Mouse (Mus musculus): ENCODE measurements at regions not wholly inside any gene's neighbourhood (a gene's known extent, or its start where the extent isn't known, plus 50 kb on each side); places are given as distances from the start of the nearest gene placed in this dataset.

- H3K27ac ChIP-seq (ENCODE audit: low read length) = no peak overlapping the region
- H3K9ac ChIP-seq (replicated peaks; ENCODE audit: low read length) = no peak overlapping the region
- no peaks in the 10 kb centered on the region for H3K27me3 ChIP-seq (ENCODE audit: insufficient read depth, low read length)
- H3K36me3 ChIP-seq (ENCODE audit: insufficient read depth, low read length) = no peaks in the 10 kb centered on the region
- no peak overlapping the region for H3K4me3 ChIP-seq (ENCODE audit: low read length)
- no peak overlapping the region for H3K4me2 ChIP-seq (replicated peaks; ENCODE audit: low read depth, low read length)
- H3K4me1 ChIP-seq (ENCODE audit: insufficient read depth, low read length) = peaks cover 5% of the 10 kb centered on the region; the same call in 1 of the 2 replicates
- WGBS = 60% methylated on average over 21 of the region's 21 CpGs
- ATAC-seq (ENCODE audit: low FRiP score, low TSS enrichment) = no peak
- H3K9me3 ChIP-seq (ENCODE audit: low read length) = no peaks in the 10 kb centered on the region
Observed at GRCm38 (mm10) chr1:61552577-61553517, 85.8 kb upstream of the Pard3b start.

GRCm38 (mm10) chr1:61559514-61559913 is 79.1 kb upstream of the Pard3b start:
- no peaks in the 10 kb centered on the region for H3K9me3 ChIP-seq (ENCODE audit: low read length)
- ATAC-seq (ENCODE audit: low FRiP score, low TSS enrichment) = no peak
- H3K4me3 ChIP-seq (ENCODE audit: low read length) = no peak overlapping the region
- H3K36me3 ChIP-seq (ENCODE audit: insufficient read depth, low read length) = no peaks in the 10 kb centered on the region
- WGBS = 91% methylated on average over 2 of the region's 2 CpGs
- H3K4me1 ChIP-seq (ENCODE audit: insufficient read depth, low read length) = no peaks in the 10 kb centered on the region
- H3K27me3 ChIP-seq (ENCODE audit: insufficient read depth, low read length) = no peaks in the 10 kb centered on the region
- no peak overlapping the region for H3K4me2 ChIP-seq (replicated peaks; ENCODE audit: low read depth, low read length)
- no peak overlapping the region for H3K9ac ChIP-seq (replicated peaks; ENCODE audit: low read length)
- H3K27ac ChIP-seq (ENCODE audit: low read length) = no peak overlapping the region

GRCm38 (mm10) chr1:61562091-61562490 is 76.5 kb upstream of the Pard3b start:
- ATAC-seq (ENCODE audit: low FRiP score, low TSS enrichment) = no peak
- 88% methylated on average over 2 of the region's 2 CpGs for WGBS
- Histone ChIP-seq H3K9me3 (ENCODE audit: low read length) (no peaks in the 10 kb centered on the region), H3K36me3 (ENCODE audit: insufficient read depth, low read length) (no peaks in the 10 kb centered on the region), H3K9ac (replicated peaks; ENCODE audit: low read length) (no peak overlapping the region), H3K27ac (ENCODE audit: low read length) (no peak overlapping the region), H3K4me1 (ENCODE audit: insufficient read depth, low read length) (no peaks in the 10 kb centered on the region), H3K4me2 (replicated peaks; ENCODE audit: low read depth, low read length) (no peak overlapping the region), H3K27me3 (ENCODE audit: insufficient read depth, low read length) (no peaks in the 10 kb centered on the region), H3K4me3 (ENCODE audit: low read length) (no peak overlapping the region)

- ATAC-seq (ENCODE audit: low FRiP score, low TSS enrichment) = no peak
- no peak overlapping the region for H3K9ac ChIP-seq (replicated peaks; ENCODE audit: low read length)
- H3K36me3 ChIP-seq (ENCODE audit: insufficient read depth, low read length) = no peaks in the 10 kb centered on the region
- no peak overlapping the region for H3K27ac ChIP-seq (ENCODE audit: low read length)
- 88% methylated on average over 4 of the region's 4 CpGs for WGBS
- no peaks in the 10 kb centered on the region for H3K9me3 ChIP-seq (ENCODE audit: low read length)
- H3K4me3 ChIP-seq (ENCODE audit: low read length) = no peak overlapping the region
- no peak overlapping the region for H3K4me2 ChIP-seq (replicated peaks; ENCODE audit: low read depth, low read length)
- H3K4me1 ChIP-seq (ENCODE audit: insufficient read depth, low read length) = no peaks in the 10 kb centered on the region
- no peaks in the 10 kb centered on the region for H3K27me3 ChIP-seq (ENCODE audit: insufficient read depth, low read length)
Observed at GRCm38 (mm10) chr1:61565471-61565870, 73.2 kb upstream of the Pard3b start.

GRCm38 (mm10) chr1:61574276-61574675 is 64.3 kb upstream of the Pard3b start:
- Histone ChIP-seq H3K9me3 (ENCODE audit: low read length) (no peaks in the 10 kb centered on the region), H3K4me1 (ENCODE audit: insufficient read depth, low read length) (no peaks in the 10 kb centered on the region), H3K4me3 (ENCODE audit: low read length) (no peak overlapping the region), H3K4me2 (replicated peaks; ENCODE audit: low read depth, low read length) (no peak overlapping the region), H3K9ac (replicated peaks; ENCODE audit: low read length) (no peak overlapping the region), H3K27me3 (ENCODE audit: insufficient read depth, low read length) (no peaks in the 10 kb centered on the region), H3K27ac (ENCODE audit: low read length) (no peak overlapping the region), H3K36me3 (ENCODE audit: insufficient read depth, low read length) (no peaks in the 10 kb centered on the region)
- no peak for ATAC-seq (ENCODE audit: low FRiP score, low TSS enrichment)
- 76% methylated on average over 2 of the region's 2 CpGs for WGBS

GRCm38 (mm10) chr1:61576758-61577157 is 61.9 kb upstream of the Pard3b start:
- ATAC-seq (ENCODE audit: low FRiP score, low TSS enrichment) = no peak
- Histone ChIP-seq H3K9me3 (ENCODE audit: low read length) (no peaks in the 10 kb centered on the region), H3K4me3 (ENCODE audit: low read length) (no peak overlapping the region), H3K27me3 (ENCODE audit: insufficient read depth, low read length) (no peaks in the 10 kb centered on the region), H3K4me2 (replicated peaks; ENCODE audit: low read depth, low read length) (no peak overlapping the region), H3K27ac (ENCODE audit: low read length) (no peak overlapping the region), H3K9ac (replicated peaks; ENCODE audit: low read length) (no peak overlapping the region), H3K36me3 (ENCODE audit: insufficient read depth, low read length) (no peaks in the 10 kb centered on the region), H3K4me1 (ENCODE audit: insufficient read depth, low read length) (no peaks in the 10 kb centered on the region)
- WGBS = 89% methylated on average over 4 of the region's 4 CpGs

GRCm38 (mm10) chr1:61587251-61587650 is 51.4 kb upstream of the Pard3b start:
- 66% methylated on average over 8 of the region's 8 CpGs for WGBS
- no peak for ATAC-seq (ENCODE audit: low FRiP score, low TSS enrichment)

More at GRCm38 (mm10) chr1:61587251-61587650, 51.4 kb upstream of the Pard3b start:
- Histone ChIP-seq H3K4me2 (replicated peaks; ENCODE audit: low read depth, low read length) (no peak overlapping the region), H3K27me3 (ENCODE audit: insufficient read depth, low read length) (no peaks in the 10 kb centered on the region), H3K9ac (replicated peaks; ENCODE audit: low read length) (no peak overlapping the region), H3K9me3 (ENCODE audit: low read length) (no peaks in the 10 kb centered on the region), H3K27ac (ENCODE audit: low read length) (no peak overlapping the region), H3K36me3 (ENCODE audit: insufficient read depth, low read length) (no peaks in the 10 kb centered on the region), H3K4me1 (ENCODE audit: insufficient read depth, low read length) (no peaks in the 10 kb centered on the region), H3K4me3 (ENCODE audit: low read length) (no peak overlapping the region)

All from kidney, embryonic 16.5 days (tissue).